Comparison of ENCODE assay signal across 8 mouse cellular contexts in genomic region chr6:55972998-55973397, GRCm38 (mm10). TPM values are rescaled to one million over a fixed set of nuclear protein-coding genes. Genes with fewer than 3 reads are reported as not detected.
DNase-seq lines count a peak whose midpoint lies in the region; ATAC-seq and TF ChIP-seq lines count a peak whose summit lies in the region.

No protein-coding gene starts in this region.

- peak; percentile 57 for DNase-seq in heart, postnatal 0 days (ENCODE audit: low spot score)
- no peak for DNase-seq in heart, postnatal 25 days (ENCODE audit: low spot score)
- peak; percentile 36 for DNase-seq in ES-CJ7 (ENCODE audit: low read depth, low spot score)
- DNase-seq in cerebellum, adult 9-11 months, result peak; percentile 15
- no peak for DNase-seq in urinary bladder, postnatal 14 days (ENCODE audit: low spot score)
- DNase-seq in gastrocnemius, adult 8-10 months (ENCODE audit: low spot score in 2 of 2), result no peak

- no peak overlapping the region for H3K4me2 ChIP-seq in heart, postnatal 0 days (ENCODE audit: low read depth, low read length)
- H3K4me2 ChIP-seq in hindbrain, embryonic 13.5 days, result no peak overlapping the region
- no peak overlapping the region for H3K4me2 ChIP-seq in midbrain, embryonic 15.5 days

- TF ChIP-seq EP300 in heart, postnatal 0 days (IDR thresholded peaks at IDR 0.05; ENCODE audit: low read depth), result no peak

- peak; percentile 51 for TF ChIP-seq CTCF in heart, postnatal 0 days (IDR thresholded peaks at IDR 0.05; ENCODE audit: low read depth)

- H3K4me1 ChIP-seq in heart, postnatal 0 days (ENCODE audit: control insufficient read depth, insufficient read depth), result no peaks in the 10 kb centered on the region
- H3K4me1 ChIP-seq in hindbrain, embryonic 13.5 days (replicated peaks), result no peaks in the 10 kb centered on the region
- no peaks in the 10 kb centered on the region for H3K4me1 ChIP-seq in midbrain, embryonic 15.5 days

- H3K4me3 ChIP-seq in heart, postnatal 0 days (ENCODE audit: low read depth, low read length), result no peak overlapping the region
- no peak overlapping the region for H3K4me3 ChIP-seq in hindbrain, embryonic 13.5 days
- no peak overlapping the region for H3K4me3 ChIP-seq in midbrain, embryonic 15.5 days

- ATAC-seq in heart, postnatal 0 days (ENCODE audit: insufficient read depth, low read depth), result no peak
- 0 out of 2 replicates have a peak, but pooled peaks have one; percentile 57 for ATAC-seq in hindbrain, embryonic 13.5 days (ENCODE audit: low FRiP score)
- peak; percentile 72; the same call in 1 of the 2 replicates for ATAC-seq in midbrain, embryonic 15.5 days (replicated peaks)

- no peak overlapping the region for H3K9ac ChIP-seq in heart, postnatal 0 days (replicated peaks; ENCODE audit: low read depth, low read length)
- H3K9ac ChIP-seq in hindbrain, embryonic 13.5 days, result no peak overlapping the region
- H3K9ac ChIP-seq in midbrain, embryonic 15.5 days, result no peak overlapping the region

- no peak overlapping the region for H3K27ac ChIP-seq in heart, postnatal 0 days (ENCODE audit: low read depth)
- H3K27ac ChIP-seq in hindbrain, embryonic 13.5 days, result no peak overlapping the region
- H3K27ac ChIP-seq in midbrain, embryonic 15.5 days, result no peak overlapping the region

- no peaks in the 10 kb centered on the region for H3K27me3 ChIP-seq in heart, postnatal 0 days (ENCODE audit: control insufficient read depth, insufficient read depth, low read length)
- H3K27me3 ChIP-seq in hindbrain, embryonic 13.5 days, result no peaks in the 10 kb centered on the region
- H3K27me3 ChIP-seq in midbrain, embryonic 15.5 days (replicated peaks), result no peaks in the 10 kb centered on the region

- intact Hi-C loops in heart, postnatal 25 days (cut with DNase I), result loop anchor here (1.0 kb wide), 1 partner anchor 76 kb away; no protein-coding TSS in a partner anchor

- H3K36me3 ChIP-seq in heart, postnatal 0 days (replicated peaks; ENCODE audit: control insufficient read depth, insufficient read depth, low read length), result no peaks in the 10 kb centered on the region
- no peaks in the 10 kb centered on the region for H3K36me3 ChIP-seq in hindbrain, embryonic 13.5 days
- no peaks in the 10 kb centered on the region for H3K36me3 ChIP-seq in midbrain, embryonic 15.5 days (replicated peaks)

- H3K9me3 ChIP-seq in heart, postnatal 0 days (replicated peaks; ENCODE audit: control insufficient read depth, low read length), result no peaks in the 10 kb centered on the region
- H3K9me3 ChIP-seq in hindbrain, embryonic 13.5 days, result no peaks in the 10 kb centered on the region
- H3K9me3 ChIP-seq in midbrain, embryonic 15.5 days, result no peaks in the 10 kb centered on the region

RNA-seq across cellular contexts. Expression of gene Ppp1r17, which starts 44.3 kb away (rescaled TPM):
- total RNA-seq in heart, postnatal 0 days (2014; rRNA removed; ENCODE audit: low replicate concordance), result 0.50 TPM in 1 of 2 replicates, not detected in the other
- polyA plus RNA-seq in heart, postnatal 0 days (2015; fragmentation: Nextera tagmentation; extraction: Ambion mirVana), result 0.92 and 1.2 TPM in 2 replicates
- total RNA-seq in heart, postnatal 25 days (2021), result not detected
- polyA plus RNA-seq in hindbrain, embryonic 13.5 days (2015; fragmentation: Nextera tagmentation; extraction: Ambion mirVana), result 11.1 and 16.6 TPM in 2 replicates
- 5.1 and 6.0 TPM in 2 replicates for polyA plus RNA-seq in midbrain, embryonic 15.5 days (2015; fragmentation: Nextera tagmentation; extraction: Ambion mirVana)
- not detected for total RNA-seq in gastrocnemius, adult 8-10 months (2022)

Comparison
In these comparisons a context has a peak if more than half of its experiments do, and no peak if none do; other contexts are left out.
1. DNase-seq: peak in heart, postnatal 0 days (single experiment), ES-CJ7 (single experiment) and cerebellum, adult 9-11 months (single experiment); none in heart, postnatal 25 days (single experiment), urinary bladder, postnatal 14 days (single experiment) and gastrocnemius, adult 8-10 months (0 of 2).